Mouse (Mus musculus) ovary, postnatal 36 days (tissue): Measurements from ENCODE around the gene 1700029I15Rik.

ENCODE experiments used
- DNase-seq: peaks from one replicate; pipeline ENCODE4 v3.0.0; 2022; ENCODE audit warnings: low spot score, mixed read lengths

1700029I15Rik gene

DNA sequence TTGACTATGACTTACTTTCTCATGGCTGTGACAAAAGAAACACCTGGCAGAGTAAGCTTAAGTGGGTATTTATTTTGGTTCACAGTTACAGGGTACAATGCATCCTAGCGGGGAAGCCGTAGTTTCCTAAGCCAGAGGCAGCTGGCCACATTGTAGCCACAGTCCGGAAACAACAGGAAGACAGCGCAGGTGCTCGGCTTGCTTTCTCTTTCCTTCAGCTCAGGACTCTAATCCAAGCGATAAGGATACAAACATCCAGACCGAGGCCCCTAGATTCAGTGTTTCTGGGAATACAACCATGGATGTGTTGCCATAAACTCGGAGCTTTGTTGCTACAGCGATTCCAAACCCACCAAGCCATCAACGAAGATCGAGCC lies 8.9 kb upstream of the 1700029I15Rik start:
- DNase-seq: no peak

DNA sequence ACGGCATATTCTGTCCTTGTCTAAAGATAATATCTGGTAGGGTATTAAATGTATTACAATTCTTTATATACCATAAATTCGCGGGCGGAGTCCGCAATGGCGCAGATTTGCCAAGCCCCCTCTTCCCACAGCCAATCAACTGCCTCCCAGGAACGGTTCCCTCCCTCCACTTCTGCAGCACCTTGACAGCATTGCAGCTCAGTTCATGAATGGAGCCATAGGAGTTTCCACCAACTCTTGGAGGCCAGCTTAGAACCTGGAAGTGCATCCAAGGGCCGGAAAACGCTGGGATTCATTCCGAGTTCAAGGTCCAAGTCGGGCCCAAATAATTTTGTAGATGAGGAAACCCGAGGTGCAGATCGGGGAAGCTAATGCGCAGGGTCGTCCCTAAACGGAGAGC lies 7.8 kb upstream of the 1700029I15Rik start, which contains the start of the genes Pex16 and Large2:
Gene Pex16 (plus strand): TSS at position 163 of the 400 bp plus-strand sequence.
Gene Large2 (minus strand): TSS at position 356 of the 400 bp plus-strand sequence.
- no peak for DNase-seq

DNA sequence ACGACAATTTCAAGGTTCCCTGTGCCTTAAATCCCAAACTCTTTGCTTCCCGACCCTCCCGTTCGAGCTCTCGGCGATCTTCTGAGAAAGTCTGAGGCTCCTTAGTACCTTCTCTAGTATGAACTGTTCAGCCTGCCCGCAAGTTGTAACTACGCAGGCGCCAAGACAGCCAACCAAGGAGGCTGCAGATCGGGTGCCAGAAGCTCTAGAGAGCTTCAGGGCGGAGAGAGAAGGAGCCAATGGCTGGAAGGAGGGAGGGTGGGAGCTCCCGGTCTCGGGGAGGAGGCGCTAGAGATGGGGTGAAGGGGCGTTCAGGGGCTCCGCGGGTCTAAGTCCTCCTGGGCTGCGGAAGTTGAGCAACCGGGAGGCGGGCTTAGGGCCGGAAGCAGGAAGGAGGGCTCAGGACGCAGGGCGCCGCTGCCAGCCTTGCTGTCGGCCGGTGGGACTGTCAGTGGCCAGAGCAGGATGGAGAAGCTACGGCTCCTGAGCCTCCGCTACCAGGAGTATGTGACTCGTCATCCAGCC lies 7.2 kb upstream of the 1700029I15Rik start:
- DNase-seq: peak; percentile 93

DNA sequence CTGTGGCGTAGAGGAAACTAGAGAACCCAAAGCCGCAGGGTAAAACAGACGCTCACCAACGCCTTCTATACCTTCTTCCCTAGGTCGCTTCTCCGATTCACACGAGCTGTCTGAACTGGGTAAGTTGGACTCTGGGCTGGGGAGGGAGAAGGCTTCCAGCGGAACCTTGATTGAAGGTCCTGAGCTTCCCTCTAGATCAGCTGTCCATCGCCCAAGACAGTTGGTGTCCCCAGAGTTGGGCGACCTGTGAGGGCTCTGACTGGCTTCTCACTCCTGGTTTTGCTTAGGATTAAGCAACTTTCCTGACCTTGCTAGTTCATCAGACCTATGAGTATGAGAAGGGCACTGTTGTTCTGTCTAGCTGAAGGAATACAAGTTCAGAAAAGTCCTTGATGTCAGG lies 6.5 kb upstream of the 1700029I15Rik start:
- DNase-seq: no peak

DNA sequence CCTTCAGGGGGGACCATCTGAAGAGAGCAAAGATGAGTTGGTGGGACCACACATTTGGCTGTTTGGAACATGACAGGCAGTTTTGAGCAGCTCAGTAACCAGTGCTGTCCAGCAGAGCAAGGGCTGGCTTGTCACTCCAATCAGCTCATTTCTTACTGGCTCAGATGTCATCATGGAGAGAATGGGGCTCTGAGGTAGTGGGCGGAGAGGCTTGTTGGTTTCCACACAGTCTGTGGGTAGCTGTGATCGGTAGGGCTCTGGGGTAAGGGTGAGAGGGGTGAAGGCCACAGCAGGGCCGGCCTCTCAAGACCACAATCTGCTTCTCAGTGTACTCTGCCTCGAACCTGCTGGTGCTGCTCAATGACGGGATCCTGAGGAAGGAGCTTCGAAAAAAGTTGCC lies 6.0 kb upstream of the 1700029I15Rik start:
- DNase-seq: no peak

DNA sequence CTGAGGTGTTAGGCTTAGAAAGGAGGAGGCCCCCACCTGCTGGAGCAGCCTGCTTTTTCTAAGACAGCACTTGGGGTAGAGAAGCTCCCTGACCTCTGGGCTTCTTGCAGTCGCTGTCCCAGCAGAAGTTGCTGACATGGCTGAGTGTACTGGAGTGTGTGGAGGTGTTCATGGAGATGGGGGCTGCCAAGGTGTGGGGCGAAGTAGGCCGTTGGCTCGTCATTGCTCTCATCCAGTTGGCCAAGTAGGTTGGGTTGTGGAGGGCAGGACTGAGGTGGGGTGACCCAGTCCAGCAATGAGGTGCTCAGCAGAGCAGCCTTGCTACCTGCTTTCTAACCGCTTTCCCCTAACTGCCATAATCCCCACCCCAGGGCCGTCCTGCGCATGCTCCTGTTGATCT lies 5.0 kb upstream of the 1700029I15Rik start:
- no peak for DNase-seq

DNA sequence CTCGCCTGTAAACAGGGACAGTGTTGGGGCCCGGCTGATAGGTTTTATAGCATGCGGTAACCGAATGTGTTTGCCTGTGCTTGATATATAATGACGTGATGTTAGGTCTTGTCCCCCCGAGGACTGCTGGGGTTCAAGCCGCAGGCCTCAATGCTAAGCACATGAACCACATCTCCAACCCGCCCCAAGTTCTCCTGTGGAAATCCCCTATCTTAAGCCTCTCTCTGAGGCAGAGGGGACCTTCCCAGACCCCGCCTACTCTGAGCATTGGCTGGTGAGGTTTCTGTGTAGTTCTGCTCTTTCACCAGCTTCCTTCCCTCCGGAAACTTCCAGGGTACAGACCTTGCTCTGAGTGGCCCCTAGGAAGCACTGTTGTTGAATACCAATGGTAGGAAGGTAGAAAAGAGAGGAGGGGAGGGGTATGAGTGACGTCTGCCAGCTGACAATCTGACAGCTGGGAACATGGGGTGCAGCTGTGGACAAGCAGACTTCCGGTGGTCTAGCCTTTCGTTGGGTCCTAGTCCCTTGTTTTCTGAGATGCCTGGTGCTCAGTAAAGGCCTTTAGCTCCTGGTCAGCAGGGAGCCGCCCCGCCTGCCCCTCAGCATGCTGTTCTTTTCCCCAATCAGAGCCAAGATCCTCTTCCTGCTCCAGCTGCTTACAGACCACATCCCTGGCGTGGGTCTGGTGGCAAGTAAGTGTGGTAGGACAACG lies 2.4 kb upstream of the 1700029I15Rik start:
- DNase-seq: no peak

DNA sequence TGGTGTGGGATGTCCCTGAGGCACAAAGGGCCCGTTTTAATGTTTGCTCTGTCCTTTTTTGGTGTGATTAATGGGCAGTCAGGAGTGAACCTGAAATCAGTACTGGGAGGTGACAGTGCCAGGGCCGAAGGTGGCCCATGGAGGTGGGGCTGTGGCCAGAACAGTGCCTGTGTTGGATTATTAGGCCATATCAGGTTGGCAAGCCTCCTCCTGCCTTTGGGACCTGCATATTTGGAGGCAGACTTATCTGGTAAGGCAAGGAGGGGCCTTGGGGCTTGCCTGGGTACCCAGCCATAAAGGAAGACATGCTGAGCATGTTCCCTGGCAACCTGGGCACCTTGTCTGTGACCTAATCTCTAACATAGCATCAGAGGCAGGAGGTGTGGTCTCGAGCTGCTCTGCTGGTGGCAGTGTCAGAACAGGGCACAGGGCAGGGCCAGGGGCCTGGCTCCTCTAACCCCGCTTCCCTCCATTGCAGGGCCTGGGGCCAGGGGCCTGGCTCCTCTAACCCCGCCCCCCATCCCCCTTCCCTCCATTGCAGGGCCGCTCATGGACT lies 1.8 kb upstream of the 1700029I15Rik start:
- no peak for DNase-seq

DNA sequence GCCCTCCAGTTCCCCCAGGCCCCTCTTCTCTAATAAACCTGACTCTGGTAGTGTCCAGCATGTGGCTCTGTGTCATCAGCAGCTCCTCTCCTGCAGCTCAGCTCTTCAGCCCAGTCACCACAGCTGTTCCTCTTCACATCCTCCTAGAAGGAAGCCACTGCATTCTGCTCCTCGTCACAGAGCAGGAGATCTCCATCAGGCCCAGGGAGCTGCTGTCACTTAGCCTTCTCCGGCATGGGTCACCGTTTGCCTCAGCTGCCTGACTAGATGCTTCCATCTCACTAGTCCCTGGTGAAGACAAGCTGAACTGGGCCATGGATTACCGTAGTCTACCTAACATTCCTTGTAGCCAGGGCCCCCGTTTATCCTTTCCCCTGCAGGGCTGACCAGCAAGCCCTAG lies 1.2 kb upstream of the 1700029I15Rik start:
- no peak for DNase-seq

DNA sequence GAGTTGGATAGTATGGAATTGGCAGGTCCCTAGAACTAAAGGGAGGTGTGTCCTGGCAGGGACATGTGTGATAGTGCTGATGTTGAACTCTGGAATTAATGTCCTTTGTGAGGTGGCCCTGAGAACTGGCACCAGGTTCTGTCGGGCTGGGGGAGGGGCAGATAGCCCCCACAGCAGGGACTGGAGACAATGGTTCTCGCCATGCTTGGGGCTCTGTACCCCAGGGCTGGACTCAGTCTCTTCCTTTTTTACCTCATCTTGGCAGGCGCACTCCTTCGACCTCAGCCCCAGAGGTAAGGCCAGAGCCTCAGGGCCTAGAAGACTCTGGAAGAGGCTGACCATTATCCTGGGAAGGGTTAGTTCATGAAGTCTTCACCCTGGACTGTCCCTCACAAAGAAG lies 421 bp downstream of the 1700029I15Rik start:
- DNase-seq: no peak

DNA sequence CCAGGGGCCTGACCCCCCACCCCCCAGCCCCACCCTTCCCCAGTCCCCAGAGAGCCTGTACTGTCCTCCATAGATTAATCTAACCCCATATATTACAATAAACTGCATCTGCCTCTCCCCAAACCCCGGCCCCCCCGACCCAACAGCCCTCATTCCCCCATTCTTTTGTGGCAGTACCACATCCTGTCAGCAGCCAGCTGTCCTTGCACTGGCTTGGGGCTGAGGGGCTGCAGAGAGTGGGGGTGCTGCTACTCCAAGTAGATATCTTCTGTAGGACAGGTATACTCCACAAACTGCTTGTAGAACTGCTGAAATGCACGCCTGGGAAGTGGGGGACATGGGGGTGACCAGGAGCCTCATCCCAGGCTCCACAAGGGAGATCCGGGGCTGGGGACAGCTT lies 1.8 kb downstream of the 1700029I15Rik start:
- DNase-seq: no peak

DNA sequence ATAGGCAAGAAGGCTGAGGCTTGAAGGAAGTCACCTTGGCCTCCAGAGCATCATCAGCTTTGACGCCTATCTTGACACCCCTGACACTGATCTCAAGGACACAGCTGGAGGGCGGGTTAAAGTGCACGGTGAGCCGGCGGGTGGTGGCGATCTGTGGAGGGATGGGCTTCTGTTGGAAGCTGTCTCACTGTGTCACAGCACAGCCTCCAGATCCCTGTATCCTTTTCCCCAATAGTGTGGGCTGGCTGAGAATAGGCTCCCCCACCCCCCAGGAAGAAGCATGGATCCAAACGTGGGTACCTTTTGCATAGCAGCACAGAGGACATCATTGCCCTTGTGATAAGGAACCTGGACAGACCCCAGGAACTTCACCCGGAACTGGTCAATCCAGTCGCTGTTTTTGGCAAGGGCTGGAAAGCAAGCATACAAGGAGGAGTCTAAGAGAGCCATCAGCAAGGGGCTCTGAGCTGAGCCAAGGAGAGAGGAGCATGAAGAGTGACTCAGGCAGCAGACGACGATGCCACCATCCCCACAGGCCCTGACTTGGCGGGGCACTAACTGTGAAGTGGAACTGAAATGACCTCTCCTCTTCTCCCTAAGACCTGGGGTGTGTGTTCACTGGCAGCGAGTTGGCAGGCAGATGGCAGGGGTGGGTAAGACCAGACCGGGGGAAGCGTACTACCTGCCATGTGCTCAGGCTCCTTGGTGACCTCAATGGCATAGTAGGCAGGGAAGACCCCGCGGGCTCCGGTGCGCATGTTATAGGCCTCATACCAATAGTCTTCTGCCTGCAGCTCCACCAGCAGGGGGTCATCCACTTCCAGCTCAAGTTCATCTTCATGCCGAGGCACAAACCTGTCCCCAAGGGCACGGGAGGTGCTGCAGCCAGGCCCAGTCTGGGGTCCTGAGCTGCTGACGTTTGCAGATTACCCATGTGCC lies 3.0 kb downstream of the 1700029I15Rik start:
- DNase-seq: no peak

DNA sequence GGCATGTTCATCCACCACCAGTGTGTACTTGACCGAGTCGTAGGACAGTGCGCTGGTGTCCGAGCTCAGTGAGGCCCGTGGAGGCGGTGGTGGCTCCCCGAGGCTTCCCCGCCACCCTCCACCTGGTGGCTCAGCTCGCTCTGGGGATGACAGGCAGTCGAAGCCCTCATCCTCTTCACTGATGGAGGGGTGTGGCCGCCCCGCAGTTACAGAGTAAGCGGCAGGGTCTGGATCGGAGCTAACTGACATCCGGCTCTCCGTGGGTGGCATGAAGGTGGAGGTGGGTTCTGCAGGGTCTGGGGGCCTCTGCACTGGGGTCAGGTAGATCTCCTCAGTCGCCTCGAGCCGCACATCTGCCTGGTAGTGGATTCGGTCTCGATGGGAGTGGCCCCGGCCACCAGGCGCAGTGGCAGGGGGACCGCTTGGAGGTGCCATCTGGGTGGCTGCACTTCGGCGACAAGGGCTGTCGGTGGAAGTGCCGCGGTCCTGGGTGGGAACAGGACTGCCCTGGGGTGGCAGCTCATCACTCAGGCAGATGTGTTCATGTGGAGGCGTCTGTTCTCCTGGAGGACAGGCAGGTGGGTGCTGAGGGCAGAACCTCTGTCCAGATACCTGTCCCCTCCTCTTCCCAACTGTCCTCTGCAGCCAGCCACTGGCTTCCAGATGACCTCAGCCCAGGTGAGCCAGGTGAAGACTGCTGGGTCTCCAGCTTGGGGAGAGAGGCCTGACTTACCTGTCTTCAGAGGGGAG lies 4.7 kb downstream of the 1700029I15Rik start:
- DNase-seq: no peak

DNA sequence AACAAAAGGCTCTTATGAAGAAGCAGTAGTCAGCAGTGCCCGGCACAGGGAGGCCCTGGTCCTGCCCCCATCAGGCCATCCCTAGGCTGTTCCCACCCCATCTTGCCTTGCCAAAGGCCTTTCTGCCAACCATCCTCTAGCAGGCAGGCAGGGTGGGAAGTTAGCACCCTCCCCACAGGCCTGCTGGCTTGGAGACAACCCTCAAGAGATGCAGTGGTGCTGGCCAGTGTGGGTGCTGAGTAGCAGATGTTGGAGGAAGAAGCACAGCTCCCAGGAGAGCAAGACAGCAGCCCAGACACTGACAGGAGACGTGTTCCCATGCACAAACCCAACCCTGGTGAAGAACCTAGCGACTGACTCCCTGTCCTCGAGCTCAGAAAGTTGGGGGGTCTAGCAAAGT lies 5.3 kb downstream of the 1700029I15Rik start:
- no peak for DNase-seq

DNA sequence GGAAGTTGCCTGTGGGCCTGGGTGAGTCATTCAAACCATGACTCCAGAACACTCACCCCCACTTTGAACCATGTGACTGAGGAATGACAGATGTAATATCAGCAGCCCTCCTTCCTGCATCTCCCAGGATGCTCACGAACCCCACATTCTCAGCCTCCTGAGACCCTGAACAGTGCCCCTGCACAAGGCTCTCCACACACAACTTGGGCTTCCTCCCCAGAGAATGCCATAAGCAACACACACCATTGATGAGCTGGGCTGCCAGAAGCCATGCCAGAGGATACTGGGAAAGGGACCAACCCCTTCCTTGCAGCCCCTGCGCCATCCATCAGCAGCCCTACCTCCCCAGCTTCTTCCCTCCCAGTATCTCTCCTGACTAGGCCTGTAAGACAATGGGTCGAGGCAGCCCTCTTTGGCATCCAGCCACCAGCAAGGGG lies 5.8 kb downstream of the 1700029I15Rik start:
- no peak for DNase-seq

DNA sequence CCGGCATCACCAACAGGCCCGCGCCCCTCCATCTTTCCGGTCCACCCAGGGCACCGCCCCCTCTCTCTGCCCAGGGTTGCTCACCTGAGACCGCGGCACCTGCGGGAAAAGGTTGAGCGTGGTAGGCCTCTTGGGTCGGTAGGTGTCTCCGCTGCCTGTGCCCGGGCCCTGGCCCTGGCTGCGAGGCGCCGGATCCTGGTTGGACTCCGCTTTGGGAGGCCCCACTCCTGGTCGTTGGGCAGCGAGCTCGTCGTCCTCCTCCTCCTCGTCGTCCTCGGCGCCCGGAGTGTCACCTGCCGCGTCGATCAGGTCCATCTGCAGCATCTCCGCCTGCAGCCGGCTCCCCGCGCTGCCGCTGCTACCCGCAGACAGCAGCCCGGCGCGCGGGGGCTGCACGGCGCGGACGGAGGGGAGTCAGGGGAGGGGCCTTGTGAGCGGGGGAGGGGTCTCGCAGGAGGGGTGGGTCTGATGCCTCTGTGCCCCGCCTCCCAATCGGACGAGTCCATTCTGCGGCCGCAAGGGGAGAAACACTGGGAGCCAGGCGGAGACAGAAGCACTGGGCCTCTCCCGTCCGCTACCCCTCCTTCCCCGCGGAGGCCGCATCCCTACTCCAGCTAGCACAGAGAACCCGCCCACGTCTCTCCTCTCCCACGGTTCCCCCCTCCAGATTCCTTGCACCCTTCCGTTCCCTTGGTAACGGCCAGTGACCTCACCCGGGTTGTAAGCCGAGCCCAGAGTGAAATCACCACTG lies 6.7 kb downstream of the 1700029I15Rik start:
- peak; percentile 87 for DNase-seq

DNA sequence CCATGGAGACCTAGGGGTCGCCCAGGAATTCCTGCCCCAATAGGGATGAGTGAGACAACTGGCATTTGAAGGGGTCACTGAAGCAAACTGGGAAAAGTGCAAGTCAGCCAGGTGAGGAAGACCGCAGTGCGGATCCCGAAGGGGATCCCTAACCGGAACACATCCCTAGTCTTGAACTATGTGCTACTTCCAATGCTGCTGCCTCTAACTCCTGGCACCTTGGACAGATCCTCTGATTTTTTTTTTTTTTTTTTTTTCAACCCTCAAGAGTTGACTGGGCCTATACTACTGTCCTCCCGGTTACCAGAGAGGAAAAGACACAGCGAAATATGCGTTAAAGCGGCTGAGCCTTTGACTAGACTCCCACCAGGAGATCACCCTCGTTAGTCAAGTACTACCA lies 7.3 kb downstream of the 1700029I15Rik start:
- no peak for DNase-seq

DNA sequence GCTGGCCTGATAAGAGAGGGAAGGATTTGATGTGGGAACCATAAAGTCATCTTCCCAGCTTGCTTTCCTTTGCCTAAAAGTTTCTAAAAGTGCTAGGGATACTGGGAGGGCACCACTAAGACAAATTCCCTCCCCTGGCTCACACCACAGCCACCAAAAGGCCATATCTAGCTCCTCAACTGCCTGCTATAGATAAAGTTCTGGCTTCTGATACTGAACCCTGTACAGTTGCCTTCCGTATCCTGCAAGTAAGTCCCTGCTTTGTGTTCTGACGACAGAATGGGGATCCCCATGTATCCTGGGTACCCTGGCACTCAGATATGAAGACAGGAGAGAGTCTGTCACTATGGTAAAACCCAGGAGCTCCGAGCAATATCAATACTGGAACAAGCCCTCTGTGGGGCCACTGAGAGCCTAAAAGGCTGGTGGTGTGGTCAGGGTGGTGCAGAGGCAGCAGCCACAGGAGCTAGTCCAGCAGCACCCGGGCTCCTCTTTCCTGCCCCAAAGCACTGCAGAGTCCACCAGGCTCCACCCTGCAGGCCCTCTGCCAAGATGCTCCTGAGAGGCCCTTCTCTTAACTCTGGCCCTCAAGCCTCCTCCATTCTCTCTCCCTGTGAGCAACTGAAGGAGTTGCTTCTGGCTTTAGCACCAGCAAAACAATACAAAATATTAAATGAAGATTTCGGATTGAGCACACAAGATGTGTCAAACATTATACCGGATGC lies 8.0 kb downstream of the 1700029I15Rik start:
- no peak for DNase-seq

DNA sequence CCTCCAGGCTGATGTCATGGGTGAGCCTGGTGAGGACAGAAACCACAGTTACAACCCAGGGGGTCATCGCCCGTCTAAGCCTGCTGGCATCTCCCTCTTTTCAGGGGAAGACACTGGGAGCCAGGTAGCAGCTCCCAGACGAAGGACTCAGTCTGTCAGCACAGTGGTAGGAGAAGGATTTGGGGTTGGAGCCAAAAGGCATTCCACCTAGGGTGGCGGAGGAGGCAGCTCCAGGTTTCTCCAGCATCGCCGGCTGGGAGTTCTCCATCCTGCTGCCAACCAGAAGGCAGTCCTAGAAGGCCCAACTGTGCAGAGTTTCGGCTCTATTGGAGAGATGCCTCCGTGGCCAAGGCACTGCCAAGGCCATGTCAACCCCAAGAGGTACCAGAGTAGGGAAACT lies 8.8 kb downstream of the 1700029I15Rik start:
- no peak for DNase-seq

DNA sequence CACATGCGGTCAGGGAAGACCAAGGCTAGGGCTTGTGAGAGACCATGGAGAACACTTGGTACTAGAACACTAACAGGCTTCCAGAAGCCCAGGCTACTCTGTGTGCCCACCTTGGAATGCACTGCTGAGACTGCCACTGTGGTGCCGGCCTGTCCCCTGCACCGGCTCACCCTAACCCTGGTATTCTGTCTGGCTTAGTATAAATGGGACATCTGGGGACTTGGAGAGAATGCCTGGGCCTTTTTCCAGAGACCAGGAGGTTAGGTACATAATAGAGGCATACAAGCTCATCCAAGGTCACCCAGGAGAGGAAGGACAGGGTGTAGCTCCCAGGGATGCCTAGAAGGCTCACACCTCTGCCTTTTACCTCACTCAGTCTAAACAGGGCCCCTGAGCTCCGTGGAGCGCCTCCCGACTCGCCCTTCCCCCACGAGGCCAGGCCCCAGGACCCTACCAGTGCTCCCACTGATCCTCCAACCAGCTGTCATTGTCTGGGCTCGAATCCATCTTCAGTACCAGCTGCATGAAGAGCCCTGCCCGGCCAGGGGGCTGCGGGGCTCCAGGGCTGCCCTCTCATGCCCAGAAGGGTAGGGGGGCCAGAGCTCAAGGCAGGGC lies 9.5 kb downstream of the 1700029I15Rik start:
- DNase-seq: no peak
